Mouse (Mus musculus) liver, adult 2 months (tissue): ENCODE data around the gene Ssh3.

ENCODE experiments used
- CTCF ChIP-seq: fragments of 200-500 bp; IDR thresholded peaks from 2 replicates; pipeline ENCODE4 v1.5.1; 2011; ENCODE audit warnings: low read depth, low read length, control low read depth
- POLR2A ChIP-seq: fragments of 200-500 bp; IDR thresholded peaks from 2 replicates; pipeline ENCODE4 v1.6.1; 2011; ENCODE audit warnings: low read length, control low read depth; ENCODE audit not compliant: insufficient read depth; ENCODE audit errors: extremely low read depth

GRCm38 (mm10) chr19:4317181-4317580 is 48.2 kb upstream of the Ssh3 start:
- no peak for TF ChIP-seq POLR2A
- no peak for TF ChIP-seq CTCF
